Mouse (Mus musculus): ENCODE results near the gene Gm37240.

DNA sequence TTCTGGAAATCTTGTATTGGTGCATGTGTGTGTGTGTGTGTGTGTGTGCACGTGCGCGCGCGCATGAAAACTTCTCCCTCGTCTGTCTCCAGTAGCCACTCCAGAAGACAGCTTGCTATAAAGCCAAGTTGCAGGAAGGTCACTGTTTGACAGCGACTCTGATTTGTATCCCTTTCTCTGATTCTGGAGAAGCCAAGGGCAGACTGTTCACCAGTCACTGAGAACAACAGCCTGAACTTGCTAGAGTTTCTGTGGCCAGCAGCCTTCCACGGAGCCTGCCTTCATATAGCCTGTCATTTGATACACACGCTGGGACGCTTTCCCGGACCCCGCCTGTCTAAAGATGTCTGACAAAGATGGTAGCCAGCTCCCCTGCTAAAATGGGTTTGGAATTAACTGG, 1224.2 kb downstream of the Gm37240 start:
- TF ChIP-seq CTCF (IDR thresholded peaks at IDR 0.05; ENCODE audit: low read depth, low read length) (no peak), POLR2A (IDR thresholded peaks at IDR 0.05; ENCODE audit: borderline replicate concordance, low read depth, low read length) (no peak)

Data from bone marrow macrophage, adult 2 months (primary cell).